Mouse (Mus musculus): ENCODE measurements around the gene Cdh16. TPM values are rescaled to one million over a fixed set of nuclear protein-coding genes. Genes with fewer than 3 reads are reported as not detected.

The Cdh16 gene
- polyA plus RNA-seq, 1 experiment from 2014 or later: 0.06 TPM

- Histone ChIP-seq H3K4me2 (ENCODE audit: low read depth, low read length) (peak overlapping the region; percentile 94), H3K9me3 (ENCODE audit: low read length) (no peaks in the 10 kb centered on the region), H3K4me1 (ENCODE audit: insufficient read depth) (no peaks in the 10 kb centered on the region; the same call in 1 of the 2 replicates), H3K27ac (ENCODE audit: low read depth) (no peak overlapping the region), H3K9ac (replicated peaks) (peak overlapping the region; percentile 53), H3K36me3 (replicated peaks; ENCODE audit: insufficient read depth, low read length) (no peaks in the 10 kb centered on the region), H3K4me3 (ENCODE audit: low read depth, low read length) (peak overlapping the region; percentile 51), H3K27me3 (ENCODE audit: insufficient read depth, low read length) (no peaks in the 10 kb centered on the region)
- 3% methylated on average over 26 of the region's 26 CpGs for WGBS (ENCODE audit: insufficient replicate concordance)
- TF ChIP-seq EP300 (IDR thresholded peaks at IDR 0.05; ENCODE audit: low read depth) (no peak), CTCF (IDR thresholded peaks at IDR 0.05; ENCODE audit: low read depth) (peak; percentile 83)
- peak; percentile 89 for DNase-seq
- ATAC-seq: peak; percentile 75
Observed at GRCm38 (mm10) chr8:104570436-104571343, 53.5 kb downstream of the Cdh16 start.

GRCm38 (mm10) chr8:104569559-104569958 lies 54.6 kb downstream of the Cdh16 start:
- DNase-seq: no peak
- H3K4me2 ChIP-seq (ENCODE audit: low read depth, low read length): no peak overlapping the region
- no peaks in the 10 kb centered on the region for H3K9me3 ChIP-seq (ENCODE audit: low read length)
- no peak for ATAC-seq
- no peak overlapping the region for H3K4me3 ChIP-seq (ENCODE audit: low read depth, low read length)
- no peak overlapping the region for H3K9ac ChIP-seq (replicated peaks)
- peak; percentile 58 for TF ChIP-seq CTCF (IDR thresholded peaks at IDR 0.05; ENCODE audit: low read depth)
- no peak for TF ChIP-seq EP300 (IDR thresholded peaks at IDR 0.05; ENCODE audit: low read depth)
- 48% methylated on average over 1 of the region's 1 CpGs for WGBS (ENCODE audit: insufficient replicate concordance)
- no peaks in the 10 kb centered on the region for H3K36me3 ChIP-seq (replicated peaks; ENCODE audit: insufficient read depth, low read length)
- no peak overlapping the region for H3K27ac ChIP-seq (ENCODE audit: low read depth)
- peaks cover 5% of the 10 kb centered on the region for H3K4me1 ChIP-seq (ENCODE audit: insufficient read depth)
- H3K27me3 ChIP-seq (ENCODE audit: insufficient read depth, low read length): no peaks in the 10 kb centered on the region

- no peaks in the 10 kb centered on the region for H3K27me3 ChIP-seq (ENCODE audit: insufficient read depth, low read length)
- no peak overlapping the region for H3K4me3 ChIP-seq (ENCODE audit: low read depth, low read length)
- H3K27ac ChIP-seq (ENCODE audit: low read depth): peak overlapping the region; percentile 46; the same call in 1 of the 2 replicates
- ATAC-seq: peak; percentile 2; the same call in 1 of the 2 replicates
- DNase-seq: no peak
- H3K9ac ChIP-seq (replicated peaks): no peak overlapping the region
- no peaks in the 10 kb centered on the region for H3K36me3 ChIP-seq (replicated peaks; ENCODE audit: insufficient read depth, low read length)
- no peak for TF ChIP-seq CTCF (IDR thresholded peaks at IDR 0.05; ENCODE audit: low read depth)
- TF ChIP-seq EP300 (IDR thresholded peaks at IDR 0.05; ENCODE audit: low read depth): no peak
- peaks cover 5% of the 10 kb centered on the region for H3K4me1 ChIP-seq (ENCODE audit: insufficient read depth)
- no peaks in the 10 kb centered on the region for H3K9me3 ChIP-seq (ENCODE audit: low read length)
- 84% methylated on average over 5 of the region's 5 CpGs for WGBS (ENCODE audit: insufficient replicate concordance)
- H3K4me2 ChIP-seq (ENCODE audit: low read depth, low read length): peak overlapping the region; percentile 10; the same call in 1 of the 2 replicates
Observed at GRCm38 (mm10) chr8:104565457-104565798, 58.8 kb downstream of the Cdh16 start.

- peak; percentile 95 for TF ChIP-seq CTCF (IDR thresholded peaks at IDR 0.05; ENCODE audit: low read depth)
- no peak for TF ChIP-seq EP300 (IDR thresholded peaks at IDR 0.05; ENCODE audit: low read depth)
- peaks cover 5% of the 10 kb centered on the region for H3K4me1 ChIP-seq (ENCODE audit: insufficient read depth)
- H3K4me3 ChIP-seq (ENCODE audit: low read depth, low read length): peak overlapping the region; percentile 9; the same call in 1 of the 2 replicates
- peak overlapping the region; percentile 37; the same call in 1 of the 2 replicates for H3K4me2 ChIP-seq (ENCODE audit: low read depth, low read length)
- H3K27ac ChIP-seq (ENCODE audit: low read depth): peak overlapping the region; percentile 46; the same call in 1 of the 2 replicates
- no peaks in the 10 kb centered on the region for H3K27me3 ChIP-seq (ENCODE audit: insufficient read depth, low read length)
- no peak overlapping the region for H3K9ac ChIP-seq (replicated peaks)
- peak; percentile 94 for ATAC-seq
- peak; percentile 93 for DNase-seq
- WGBS (ENCODE audit: insufficient replicate concordance): 14% methylated on average over 22 of the region's 22 CpGs
- H3K36me3 ChIP-seq (replicated peaks; ENCODE audit: insufficient read depth, low read length): no peaks in the 10 kb centered on the region
- H3K9me3 ChIP-seq (ENCODE audit: low read length): no peaks in the 10 kb centered on the region
Observed at GRCm38 (mm10) chr8:104564633-104565456, 59.4 kb downstream of the Cdh16 start.

- Histone ChIP-seq H3K36me3 (replicated peaks; ENCODE audit: insufficient read depth, low read length) (no peaks in the 10 kb centered on the region), H3K27me3 (ENCODE audit: insufficient read depth, low read length) (no peaks in the 10 kb centered on the region), H3K4me3 (ENCODE audit: low read depth, low read length) (no peak overlapping the region), H3K27ac (ENCODE audit: low read depth) (no peak overlapping the region), H3K4me1 (ENCODE audit: insufficient read depth) (peaks cover 8% of the 10 kb centered on the region), H3K4me2 (ENCODE audit: low read depth, low read length) (no peak overlapping the region), H3K9ac (replicated peaks) (no peak overlapping the region), H3K9me3 (ENCODE audit: low read length) (no peaks in the 10 kb centered on the region)
- DNase-seq (no peak), ATAC-seq (no peak)
- no peak for TF ChIP-seq EP300 (IDR thresholded peaks at IDR 0.05; ENCODE audit: low read depth)
- no peak for TF ChIP-seq CTCF (IDR thresholded peaks at IDR 0.05; ENCODE audit: low read depth)
Observed at GRCm38 (mm10) chr8:104560731-104561130, 63.5 kb downstream of the Cdh16 start.

- TF ChIP-seq CTCF (IDR thresholded peaks at IDR 0.05; ENCODE audit: low read depth) (no peak), EP300 (IDR thresholded peaks at IDR 0.05; ENCODE audit: low read depth) (no peak)
Observed at GRCm38 (mm10) chr8:104557226-104557625, 67.0 kb downstream of the Cdh16 start.

More at GRCm38 (mm10) chr8:104557226-104557625, 67.0 kb downstream of the Cdh16 start:
- Histone ChIP-seq H3K4me1 (ENCODE audit: insufficient read depth) (0 out of 2 replicates have a peak, but pooled peaks cover 3% of the 10 kb centered on the region), H3K9me3 (ENCODE audit: low read length) (no peaks in the 10 kb centered on the region), H3K4me3 (ENCODE audit: low read depth, low read length) (no peak overlapping the region), H3K9ac (replicated peaks) (no peak overlapping the region), H3K4me2 (ENCODE audit: low read depth, low read length) (no peak overlapping the region), H3K27ac (ENCODE audit: low read depth) (no peak overlapping the region), H3K27me3 (ENCODE audit: insufficient read depth, low read length) (no peaks in the 10 kb centered on the region), H3K36me3 (replicated peaks; ENCODE audit: insufficient read depth, low read length) (no peaks in the 10 kb centered on the region)
- no peak for DNase-seq
- WGBS (ENCODE audit: insufficient replicate concordance): 50% methylated on average over 7 of the region's 7 CpGs
- ATAC-seq: peak; percentile 75; the same call in 1 of the 2 replicates

All from liver, postnatal 0 days (tissue).